Mouse (Mus musculus): ENCODE measurements around the gene Pacsin1. TPM values are rescaled to one million over a fixed set of nuclear protein-coding genes. Genes with fewer than 3 reads are reported as not detected.

Gene Pacsin1
- polyA plus RNA-seq, 1 experiment from 2014 or later, result 0.20 TPM

- DNase-seq, result no peak
- no peak overlapping the region for H3K4me2 ChIP-seq
- H3K36me3 ChIP-seq, result no peaks in the 10 kb centered on the region
- no peaks in the 10 kb centered on the region for H3K9me3 ChIP-seq (replicated peaks)
- H3K27ac ChIP-seq, result no peak overlapping the region
- peaks cover 30% of the 10 kb centered on the region for H3K27me3 ChIP-seq
- 61% methylated on average over 5 of the region's 5 CpGs for WGBS (ENCODE audit: insufficient replicate concordance)
- H3K4me3 ChIP-seq (replicated peaks), result no peak overlapping the region
- no peak for ATAC-seq (ENCODE audit: low read depth)
- no peak overlapping the region for H3K9ac ChIP-seq
- H3K4me1 ChIP-seq (replicated peaks), result peaks cover 4% of the 10 kb centered on the region
Observed at GRCm38 (mm10) chr17:27709650-27710049, 54.3 kb downstream of the Pacsin1 start.

GRCm38 (mm10) chr17:27712832-27713231 is 57.5 kb downstream of the Pacsin1 start:
- no peak overlapping the region for H3K4me2 ChIP-seq
- H3K27ac ChIP-seq, result no peak overlapping the region
- ATAC-seq (ENCODE audit: low read depth) (no peak), DNase-seq (no peak)
- peaks cover 25% of the 10 kb centered on the region for H3K27me3 ChIP-seq
- no peak overlapping the region for H3K4me3 ChIP-seq (replicated peaks)
- no peak overlapping the region for H3K9ac ChIP-seq
- no peaks in the 10 kb centered on the region for H3K9me3 ChIP-seq (replicated peaks)
- peaks cover 10% of the 10 kb centered on the region for H3K4me1 ChIP-seq (replicated peaks)
- WGBS (ENCODE audit: insufficient replicate concordance), result 67% methylated on average over 1 of the region's 1 CpGs
- H3K36me3 ChIP-seq, result no peaks in the 10 kb centered on the region

- Histone ChIP-seq H3K36me3 (no peaks in the 10 kb centered on the region), H3K9me3 (replicated peaks) (no peaks in the 10 kb centered on the region), H3K9ac (no peak overlapping the region), H3K4me2 (peak overlapping the region; percentile 48), H3K4me3 (replicated peaks) (peak overlapping the region; percentile 18), H3K27me3 (peaks cover 35% of the 10 kb centered on the region), H3K4me1 (replicated peaks) (peaks cover 6% of the 10 kb centered on the region), H3K27ac (no peak overlapping the region)
- ATAC-seq (ENCODE audit: low read depth) (no peak), DNase-seq (peak; percentile 35)
- 7% methylated on average over 16 of the region's 16 CpGs for WGBS (ENCODE audit: insufficient replicate concordance)
Observed at GRCm38 (mm10) chr17:27716804-27717203, 61.5 kb downstream of the Pacsin1 start.

- H3K4me3 ChIP-seq (replicated peaks), result no peak overlapping the region
- no peak overlapping the region for H3K9ac ChIP-seq
- H3K4me2 ChIP-seq, result no peak overlapping the region
- H3K36me3 ChIP-seq, result no peaks in the 10 kb centered on the region
- H3K4me1 ChIP-seq (replicated peaks), result peaks cover 6% of the 10 kb centered on the region
- H3K9me3 ChIP-seq (replicated peaks), result no peaks in the 10 kb centered on the region
- WGBS (ENCODE audit: insufficient replicate concordance), result 39% methylated on average over 5 of the region's 5 CpGs
- ATAC-seq (ENCODE audit: low read depth) (no peak), DNase-seq (no peak)
- H3K27me3 ChIP-seq, result peaks cover 35% of the 10 kb centered on the region
- no peak overlapping the region for H3K27ac ChIP-seq
Observed at GRCm38 (mm10) chr17:27718250-27718649, 62.9 kb downstream of the Pacsin1 start.

- Histone ChIP-seq H3K9ac (no peak overlapping the region), H3K27me3 (peaks cover 30% of the 10 kb centered on the region), H3K4me3 (replicated peaks) (no peak overlapping the region), H3K4me1 (replicated peaks) (peaks cover 6% of the 10 kb centered on the region), H3K9me3 (replicated peaks) (no peaks in the 10 kb centered on the region), H3K27ac (no peak overlapping the region), H3K4me2 (no peak overlapping the region), H3K36me3 (no peaks in the 10 kb centered on the region)
- no peak for ATAC-seq (ENCODE audit: low read depth)
- 56% methylated on average over 14 of the region's 14 CpGs for WGBS (ENCODE audit: insufficient replicate concordance)
- DNase-seq, result no peak
Observed at GRCm38 (mm10) chr17:27719663-27720062, 64.4 kb downstream of the Pacsin1 start.

- no peak for DNase-seq
- Histone ChIP-seq H3K36me3 (no peaks in the 10 kb centered on the region), H3K4me2 (no peak overlapping the region), H3K4me3 (replicated peaks) (no peak overlapping the region), H3K27ac (no peak overlapping the region), H3K4me1 (replicated peaks) (peaks cover 12% of the 10 kb centered on the region), H3K9me3 (replicated peaks) (no peaks in the 10 kb centered on the region), H3K27me3 (peaks cover 32% of the 10 kb centered on the region), H3K9ac (no peak overlapping the region)
- ATAC-seq (ENCODE audit: low read depth), result no peak
- 47% methylated on average over 9 of the region's 9 CpGs for WGBS (ENCODE audit: insufficient replicate concordance)
Observed at GRCm38 (mm10) chr17:27720326-27720725, 65.0 kb downstream of the Pacsin1 start.

GRCm38 (mm10) chr17:27721125-27721664 is 65.9 kb downstream of the Pacsin1 start:
- H3K9me3 ChIP-seq (replicated peaks), result no peaks in the 10 kb centered on the region
- DNase-seq (no peak), ATAC-seq (ENCODE audit: low read depth) (no peak)
- no peak overlapping the region for H3K9ac ChIP-seq
- 65% methylated on average over 9 of the region's 9 CpGs for WGBS (ENCODE audit: insufficient replicate concordance)
- no peaks in the 10 kb centered on the region for H3K36me3 ChIP-seq
- no peak overlapping the region for H3K27ac ChIP-seq
- H3K4me2 ChIP-seq, result no peak overlapping the region
- peaks cover 14% of the 10 kb centered on the region for H3K4me1 ChIP-seq (replicated peaks)
- H3K4me3 ChIP-seq (replicated peaks), result no peak overlapping the region
- peaks cover 41% of the 10 kb centered on the region for H3K27me3 ChIP-seq

- DNase-seq (no peak), ATAC-seq (ENCODE audit: low read depth) (no peak)
- Histone ChIP-seq H3K4me3 (replicated peaks) (no peak overlapping the region), H3K9me3 (replicated peaks) (no peaks in the 10 kb centered on the region), H3K4me1 (replicated peaks) (0 out of 2 replicates have a peak, but pooled peaks cover 8% of the 10 kb centered on the region), H3K4me2 (no peak overlapping the region), H3K27me3 (peaks cover 19% of the 10 kb centered on the region; the same call in 1 of the 2 replicates), H3K9ac (no peak overlapping the region), H3K27ac (no peak overlapping the region), H3K36me3 (no peaks in the 10 kb centered on the region)
- WGBS (ENCODE audit: insufficient replicate concordance), result 22% methylated on average over 3 of the region's 3 CpGs
Observed at GRCm38 (mm10) chr17:27724327-27724726, 69.0 kb downstream of the Pacsin1 start.

GRCm38 (mm10) chr17:27725011-27725410 is 69.7 kb downstream of the Pacsin1 start:
- 32% methylated on average over 10 of the region's 10 CpGs for WGBS (ENCODE audit: insufficient replicate concordance)
- Histone ChIP-seq H3K9me3 (replicated peaks) (no peaks in the 10 kb centered on the region), H3K4me2 (no peak overlapping the region), H3K27ac (no peak overlapping the region), H3K27me3 (peaks cover 19% of the 10 kb centered on the region; the same call in 1 of the 2 replicates), H3K4me1 (replicated peaks) (0 out of 2 replicates have a peak, but pooled peaks cover 8% of the 10 kb centered on the region), H3K4me3 (replicated peaks) (no peak overlapping the region), H3K9ac (no peak overlapping the region), H3K36me3 (no peaks in the 10 kb centered on the region)
- ATAC-seq (ENCODE audit: low read depth), result no peak
- DNase-seq, result no peak

- DNase-seq (no peak), ATAC-seq (ENCODE audit: low read depth) (no peak)
- no peaks in the 10 kb centered on the region for H3K9me3 ChIP-seq (replicated peaks)
- H3K4me3 ChIP-seq (replicated peaks), result no peak overlapping the region
- WGBS (ENCODE audit: insufficient replicate concordance), result 25% methylated on average over 10 of the region's 10 CpGs
- H3K4me1 ChIP-seq (replicated peaks), result 0 out of 2 replicates have a peak, but pooled peaks cover 8% of the 10 kb centered on the region
- no peak overlapping the region for H3K27ac ChIP-seq
- no peak overlapping the region for H3K4me2 ChIP-seq
- no peaks in the 10 kb centered on the region for H3K36me3 ChIP-seq
- no peak overlapping the region for H3K9ac ChIP-seq
- peaks cover 19% of the 10 kb centered on the region; the same call in 1 of the 2 replicates for H3K27me3 ChIP-seq
Observed at GRCm38 (mm10) chr17:27725412-27725811, 70.1 kb downstream of the Pacsin1 start.

GRCm38 (mm10) chr17:27726527-27726926 is 71.2 kb downstream of the Pacsin1 start:
- H3K4me1 ChIP-seq (replicated peaks), result 0 out of 2 replicates have a peak, but pooled peaks cover 8% of the 10 kb centered on the region
- WGBS (ENCODE audit: insufficient replicate concordance), result 41% methylated on average over 6 of the region's 7 CpGs
- H3K36me3 ChIP-seq, result no peaks in the 10 kb centered on the region
- H3K9ac ChIP-seq, result no peak overlapping the region
- H3K4me2 ChIP-seq, result no peak overlapping the region
- no peak overlapping the region for H3K27ac ChIP-seq
- H3K27me3 ChIP-seq, result peaks cover 19% of the 10 kb centered on the region; the same call in 1 of the 2 replicates
- H3K4me3 ChIP-seq (replicated peaks), result no peak overlapping the region
- H3K9me3 ChIP-seq (replicated peaks), result no peaks in the 10 kb centered on the region
- DNase-seq (no peak), ATAC-seq (ENCODE audit: low read depth) (no peak)

- ATAC-seq (ENCODE audit: low read depth), result no peak
- no peak for DNase-seq
- Histone ChIP-seq H3K9ac (no peak within 1 kb of the TSS), H3K36me3 (no peaks in the 10 kb centered on the region), H3K9me3 (replicated peaks) (no peaks in the 10 kb centered on the region), H3K4me3 (replicated peaks) (no peak within 1 kb of the TSS), H3K27me3 (peaks cover 19% of the 10 kb centered on the region; the same call in 1 of the 2 replicates), H3K4me2 (no peak within 1 kb of the TSS), H3K27ac (no peak within 1 kb of the TSS), H3K4me1 (replicated peaks) (0 out of 2 replicates have a peak, but pooled peaks cover 8% of the 10 kb centered on the region)
- 73% methylated on average over 10 of the region's 10 CpGs for WGBS (ENCODE audit: insufficient replicate concordance)
Observed at GRCm38 (mm10) chr17:27728770-27729169, 73.5 kb downstream of the Pacsin1 start, which contains the start of gene Spdef. Spdef (minus strand) TSS chr17:27728955.

Measured in liver, embryonic 13.5 days (tissue).